Mouse (Mus musculus) intestine, postnatal 0 days (tissue): Measurements from ENCODE around the gene Frat1. TPM values are rescaled to one million over a fixed set of nuclear protein-coding genes. Genes with fewer than 3 reads are reported as not detected.

ENCODE experiments used
- ATAC-seq: fragments of 200-750 bp; cut with Nextera tagmentation; 2 replicates; pipeline ENCODE4 v1.8.0; 2017; ENCODE audit warnings: mild to moderate bottlenecking, moderate TSS enrichment, moderate library complexity
- H3K27ac ChIP-seq: fragments of 300-500 bp; sonication (generic); 2 replicates; pipeline ENCODE4 v1.5.1; 2014; ENCODE audit warnings: mild to moderate bottlenecking, low read depth, low read length, moderate library complexity
- H3K27me3 ChIP-seq: fragments of 300-500 bp; sonication (generic); replicated peaks from 2 replicates; pipeline ENCODE4 v1.6.1; 2014; ENCODE audit warnings: low read length, mixed read lengths; ENCODE audit not compliant: control insufficient read depth, insufficient read depth
- H3K36me3 ChIP-seq: fragments of 300-500 bp; sonication (generic); 2 replicates; pipeline ENCODE4 v1.6.1; 2014; ENCODE audit warnings: mild to moderate bottlenecking, moderate library complexity; ENCODE audit not compliant: control insufficient read depth, insufficient read depth
- H3K4me1 ChIP-seq: fragments of 300-500 bp; sonication (generic); replicated peaks from 2 replicates; pipeline ENCODE4 v1.6.1; 2014; ENCODE audit warnings: antibody characterized with exemption, low read length, mixed read lengths; ENCODE audit not compliant: control insufficient read depth, insufficient read depth
- H3K4me2 ChIP-seq: fragments of 300-500 bp; sonication (generic); replicated peaks from 2 replicates; pipeline ENCODE4 v1.6.1; 2014; ENCODE audit warnings: low read depth, mild to moderate bottlenecking, moderate library complexity
- H3K4me3 ChIP-seq: fragments of 300-500 bp; sonication (generic); 2 replicates; pipeline ENCODE4 v1.5.1; 2014; ENCODE audit warnings: low read depth, low read length
- H3K9ac ChIP-seq: fragments of 300-500 bp; sonication (generic); 2 replicates; pipeline ENCODE4 v1.6.1; 2014; ENCODE audit warnings: mild to moderate bottlenecking, low read depth, low read length
- H3K9me3 ChIP-seq: fragments of 300-500 bp; sonication (generic); 2 replicates; pipeline ENCODE4 v1.6.1; 2016; ENCODE audit warnings: mixed run types; ENCODE audit not compliant: control insufficient read depth
- CTCF ChIP-seq: sonication (generic); IDR thresholded peaks from 2 replicates; pipeline ENCODE4 v1.5.1; 2016; ENCODE audit warnings: low read depth, mild to moderate bottlenecking, control low read depth, antibody characterized with exemption, moderate library complexity
- WGBS: fragments of 180-500 bp; shearing (Covaris S2); extraction: QIAGEN DNeasy Blood & Tissue Kit; methylation state at CpG from one replicate; pipeline ENCODE4 v1.1.7; 2014; 5-methylcytosine and 5-hydroxymethylcytosine counted together
- polyA plus RNA-seq: library from polyadenylated mRNA; unstranded; fragments of >200 nt; fragmentation: Nextera tagmentation; extraction: Ambion mirVana; gene quantifications from 2 replicates; pipeline ENCODE4 v1.2.1, GENCODE M21; 2015

The Frat1 gene
- polyA plus RNA-seq, 1 experiment from 2014 or later: 8.3 TPM

DNA sequence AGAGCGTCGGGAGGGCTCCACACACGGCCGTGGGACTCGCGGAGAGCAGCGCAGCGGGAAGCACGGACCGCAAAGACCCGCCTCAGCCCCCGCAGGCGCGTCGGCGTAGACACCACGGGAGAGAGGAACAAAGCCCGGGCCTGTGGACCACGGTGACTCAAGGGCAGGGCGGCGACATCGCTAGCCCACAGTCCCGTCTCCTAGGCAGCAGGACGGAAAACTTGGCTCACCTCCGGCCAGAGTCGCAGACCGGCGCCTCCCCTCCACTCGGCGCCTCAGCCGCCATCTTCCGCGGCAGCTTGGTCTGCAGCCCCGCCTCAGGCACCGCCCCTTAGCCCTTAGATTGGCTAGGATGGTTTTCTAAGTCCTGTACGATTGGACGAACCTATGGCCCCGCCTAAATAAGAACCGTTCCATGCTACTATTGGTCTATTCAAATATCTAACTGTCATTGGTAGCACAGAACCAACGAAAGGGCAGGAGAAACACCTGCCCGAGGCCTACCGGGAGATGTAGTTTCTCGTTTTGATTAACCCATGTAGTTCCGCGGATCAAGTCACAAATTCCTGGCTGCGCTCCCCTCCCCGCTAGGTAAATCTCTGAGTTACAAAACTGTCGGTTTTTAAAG is 27.9 kb upstream of the Frat1 start, which contains the start of gene Arhgap19:
Gene Arhgap19, minus strand, starts transcription at position 306 of the 628 bp plus-strand sequence.
- Histone ChIP-seq H3K9ac (peak within 1 kb of the TSS; percentile 81), H3K9me3 (no peaks in the 10 kb centered on the region), H3K4me1 (no peaks in the 10 kb centered on the region), H3K4me3 (peak within 1 kb of the TSS; percentile 99), H3K27ac (no peak within 1 kb of the TSS; the same call in 1 of the 2 replicates), H3K27me3 (no peaks in the 10 kb centered on the region), H3K4me2 (peak within 1 kb of the TSS; percentile 80), H3K36me3 (no peaks in the 10 kb centered on the region)
- no peak for TF ChIP-seq CTCF
- peak; percentile 99 for ATAC-seq
- WGBS: under 1% methylated on average over 48 of the region's 48 CpGs

- no peaks in the 10 kb centered on the region for H3K4me1 ChIP-seq
- ATAC-seq: no peak
- H3K4me2 ChIP-seq: no peak overlapping the region
- no peak overlapping the region for H3K27ac ChIP-seq
- no peak overlapping the region for H3K4me3 ChIP-seq
- TF ChIP-seq CTCF: peak; percentile 58
- no peak overlapping the region for H3K9ac ChIP-seq
- WGBS: 45% methylated on average over 7 of the region's 7 CpGs
- no peaks in the 10 kb centered on the region for H3K36me3 ChIP-seq
- no peaks in the 10 kb centered on the region for H3K27me3 ChIP-seq
- H3K9me3 ChIP-seq: no peaks in the 10 kb centered on the region
Observed at GRCm38 (mm10) chr19:41803322-41803721, 26.4 kb upstream of the Frat1 start.

DNA sequence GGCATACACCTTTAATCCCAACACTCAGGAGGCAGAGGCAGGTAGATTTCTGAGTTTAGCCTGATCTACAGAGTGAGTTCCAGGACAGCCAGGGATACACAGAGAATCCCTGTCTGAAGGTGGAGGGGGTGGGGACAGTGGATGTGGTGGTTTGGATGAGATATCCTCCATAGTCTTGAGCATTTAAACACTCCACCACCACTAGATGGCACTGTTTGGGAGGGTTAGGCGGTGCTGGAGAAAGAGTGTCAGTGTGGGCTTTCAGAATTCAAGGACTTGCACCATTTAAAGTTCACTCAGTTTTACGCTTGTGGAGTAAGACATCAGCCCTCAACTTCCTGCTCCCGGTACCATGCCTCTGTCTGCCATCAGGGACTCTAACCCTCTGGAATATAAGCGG is 23.9 kb upstream of the Frat1 start:
- Histone ChIP-seq H3K27ac (no peak overlapping the region), H3K27me3 (no peaks in the 10 kb centered on the region), H3K4me2 (no peak overlapping the region), H3K4me3 (no peak overlapping the region), H3K9ac (no peak overlapping the region), H3K4me1 (no peaks in the 10 kb centered on the region), H3K9me3 (no peaks in the 10 kb centered on the region), H3K36me3 (no peaks in the 10 kb centered on the region)
- 94% methylated on average over 4 of the region's 4 CpGs for WGBS
- ATAC-seq: no peak
- TF ChIP-seq CTCF: peak; percentile 55

- no peak overlapping the region for H3K4me3 ChIP-seq
- no peaks in the 10 kb centered on the region for H3K4me1 ChIP-seq
- no peaks in the 10 kb centered on the region for H3K27me3 ChIP-seq
- TF ChIP-seq CTCF: no peak
- no peak overlapping the region for H3K9ac ChIP-seq
- H3K4me2 ChIP-seq: no peak overlapping the region
- 75% methylated on average over 9 of the region's 9 CpGs for WGBS
- H3K9me3 ChIP-seq: no peaks in the 10 kb centered on the region
- ATAC-seq: no peak
- no peak overlapping the region for H3K27ac ChIP-seq
- H3K36me3 ChIP-seq: no peaks in the 10 kb centered on the region
Observed at GRCm38 (mm10) chr19:41807497-41807896, 22.3 kb upstream of the Frat1 start.

DNA sequence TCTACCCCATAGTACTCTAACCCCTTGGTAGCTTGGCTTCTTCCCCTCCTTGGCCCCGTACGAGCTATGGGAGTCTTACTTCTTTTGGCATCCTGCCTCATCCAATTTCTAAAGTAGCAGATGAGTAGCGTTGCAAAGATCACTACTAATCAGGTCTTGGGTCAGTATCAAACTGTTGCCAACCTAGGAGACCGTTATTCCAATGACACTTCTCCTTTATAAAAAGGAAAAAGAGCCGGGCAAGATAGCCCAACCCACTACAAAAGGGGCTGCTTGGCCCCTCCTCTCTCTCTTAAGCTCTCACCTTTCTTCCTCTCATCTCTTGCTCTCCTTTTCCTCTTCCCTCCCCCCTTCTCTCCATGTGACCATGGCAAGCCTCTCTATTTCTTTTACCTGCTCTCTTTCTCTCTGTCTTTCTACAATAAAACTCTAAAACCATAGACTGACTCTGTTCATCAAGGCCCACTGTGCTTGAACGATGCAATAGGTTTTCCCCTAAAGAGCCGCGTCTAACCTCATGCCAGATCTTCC is 21.6 kb upstream of the Frat1 start:
- Histone ChIP-seq H3K9me3 (no peaks in the 10 kb centered on the region), H3K4me3 (no peak overlapping the region), H3K36me3 (no peaks in the 10 kb centered on the region), H3K27ac (no peak overlapping the region), H3K4me2 (no peak overlapping the region), H3K4me1 (no peaks in the 10 kb centered on the region), H3K9ac (no peak overlapping the region), H3K27me3 (no peaks in the 10 kb centered on the region)
- ATAC-seq: no peak
- 83% methylated on average over 8 of the region's 8 CpGs for WGBS
- no peak for TF ChIP-seq CTCF

DNA sequence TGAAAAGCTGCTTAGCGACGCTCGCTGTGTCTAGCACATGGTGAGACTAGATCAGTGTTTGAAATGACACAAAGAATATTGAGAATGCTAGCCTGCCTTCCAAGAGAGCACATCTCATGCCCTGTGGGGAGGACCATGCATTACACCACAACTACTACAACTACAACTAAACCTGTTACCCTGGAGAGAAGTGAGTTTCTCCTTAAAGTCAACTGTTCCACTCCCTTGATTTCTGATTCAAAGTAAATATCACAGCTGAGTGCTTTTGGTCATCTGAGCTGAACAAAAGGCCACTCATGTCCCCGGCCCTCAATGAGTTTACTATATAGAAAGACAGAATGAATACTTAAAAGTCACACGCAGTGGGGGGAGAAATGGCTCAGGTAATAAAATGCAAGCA is 19.7 kb upstream of the Frat1 start:
- no peaks in the 10 kb centered on the region for H3K9me3 ChIP-seq
- no peak for TF ChIP-seq CTCF
- no peak for ATAC-seq
- no peaks in the 10 kb centered on the region for H3K36me3 ChIP-seq
- no peak overlapping the region for H3K4me2 ChIP-seq
- H3K9ac ChIP-seq: no peak overlapping the region
- H3K27ac ChIP-seq: no peak overlapping the region
- WGBS: 86% methylated on average over 5 of the region's 5 CpGs
- no peak overlapping the region for H3K4me3 ChIP-seq
- H3K4me1 ChIP-seq: no peaks in the 10 kb centered on the region
- H3K27me3 ChIP-seq: no peaks in the 10 kb centered on the region
